Mouse (Mus musculus): ENCODE measurements around the gene Trim9.

DNA sequence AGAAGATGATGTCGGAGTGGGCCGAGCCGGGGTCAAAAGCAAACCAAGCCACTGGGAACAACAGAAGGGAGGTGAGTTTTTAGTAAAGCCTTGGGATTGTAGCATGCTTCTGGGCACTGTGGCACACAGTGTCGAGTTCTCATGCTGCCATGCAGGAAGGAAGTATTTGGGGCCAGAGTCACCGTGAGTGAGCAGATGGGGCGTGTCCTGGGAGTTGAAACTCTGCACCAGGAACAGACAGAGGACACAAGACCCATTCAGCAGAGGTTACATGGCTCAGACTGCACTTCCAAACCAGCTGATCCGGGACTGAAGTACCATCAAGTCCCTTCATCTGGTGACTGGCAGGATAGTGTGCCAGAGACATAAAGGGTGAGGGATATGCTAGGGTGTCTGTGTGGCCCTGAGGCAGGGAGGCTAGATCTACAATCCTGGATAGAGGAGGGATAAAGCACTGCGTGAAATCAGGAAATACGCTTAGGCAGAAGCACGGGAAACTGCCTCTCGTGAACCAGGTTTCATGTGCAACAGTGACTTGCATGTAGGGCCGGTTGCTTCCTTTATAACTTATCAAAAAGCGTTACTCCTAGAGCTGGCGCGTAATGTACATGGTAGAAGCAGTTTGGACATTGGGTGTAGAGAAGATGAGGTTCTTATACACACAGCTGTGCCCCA, 96.1 kb downstream of the Trim9 start:
- no peak for TF ChIP-seq POLR2A (IDR thresholded peaks at IDR 0.05; ENCODE audit: low read depth, low read length)
- no peak for TF ChIP-seq CTCF (conservative IDR thresholded peaks at IDR 0.05; ENCODE audit: insufficient read depth, insufficient read length, low read depth, low read length)

Measured in kidney, adult 2 months (tissue).